Mouse (Mus musculus) CD8-positive naive resting alpha-beta T cell, adult 57 days (primary cell): Measurements from ENCODE around the gene Atp2c1. TPM values are rescaled to one million over a fixed set of nuclear protein-coding genes. Genes with fewer than 3 reads are reported as not detected.

Source experiments
- total RNA-seq: library from RNA; stranded (reverse); gene quantifications from one replicate; pipeline ENCODE4 v1.2.4, GENCODE M21; 2023

Gene Atp2c1
- total RNA-seq, result 68.3 TPM

DNA sequence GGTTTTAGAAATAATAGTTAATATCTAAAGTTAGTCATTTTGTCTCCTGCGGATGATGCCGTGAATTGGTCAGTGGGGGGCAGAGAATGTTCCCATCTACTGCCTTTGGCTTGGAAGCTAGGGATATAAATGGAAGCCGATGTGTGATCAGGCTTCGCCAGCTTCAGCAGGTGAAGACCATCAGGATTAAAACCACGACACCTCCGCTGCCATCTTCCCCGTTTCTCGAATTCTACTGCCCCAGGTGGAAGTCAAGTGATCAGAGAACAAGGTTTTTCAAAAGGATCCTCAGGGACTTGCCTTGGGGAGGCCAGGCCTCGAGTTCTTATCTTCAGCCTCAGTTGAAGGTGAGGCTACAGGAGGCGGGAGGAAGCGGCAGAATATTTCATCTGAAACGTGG, at the start of gene Atp2c1:
TSS of gene Atp2c1 (minus strand) at position 101 of the 400 bp plus-strand sequence.

DNA sequence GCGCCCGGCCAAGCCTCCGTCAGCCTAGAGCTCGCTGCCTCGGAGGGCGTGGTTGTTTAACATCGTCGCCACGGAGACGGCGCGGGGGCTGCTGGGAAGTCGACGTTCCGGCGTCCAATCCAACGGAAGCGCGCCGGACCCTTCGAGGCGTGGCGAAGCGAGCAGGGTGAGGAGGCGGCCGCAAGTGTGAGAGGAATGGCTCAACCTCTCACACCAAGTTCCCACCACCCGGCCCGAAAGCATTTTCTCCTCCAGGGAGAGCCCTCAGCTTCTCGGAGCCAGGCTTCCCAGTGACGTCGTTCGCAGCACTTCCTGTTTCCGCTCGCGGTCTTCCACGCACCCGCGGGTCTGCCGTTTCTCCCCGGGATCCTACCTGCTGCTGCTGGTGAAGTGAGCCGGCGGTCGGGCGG, 131.9 kb downstream of the Atp2c1 start, which contains the start of the genes Aste1 and Nek11:
TSS of gene Aste1 (plus strand) at position 175 of the 410 bp plus-strand sequence.
TSS of gene Nek11 (minus strand) at position 307 of the 410 bp plus-strand sequence.

Other genes starting within 250 kb of the Atp2c1 start
- gene Aste1, start 131.9 kb downstream of the Atp2c1 start, total RNA-seq, result 39.3 TPM
- not detected for gene Nek11, start 131.8 kb downstream of the Atp2c1 start, total RNA-seq
- gene Pik3r4, start 115.7 kb upstream of the Atp2c1 start, total RNA-seq, result 63.6 TPM